Mouse (Mus musculus) cerebellum, postnatal 10 days (tissue): ENCODE measurements around the gene Cep131.

Source experiments
- DNase-seq, 2 experiments: peaks; one replicate each; pipeline ENCODE4 v3.0.0; 2021; ENCODE audit warnings: mixed read lengths in 2 of 2

Gene Cep131

GRCm38 (mm10) chr11:120092817-120093591 lies 6.4 kb upstream of the Cep131 start:
- DNase-seq = peak in 1 of 2 experiments; percentile 54

GRCm38 (mm10) chr11:120090661-120091060 lies 4.0 kb upstream of the Cep131 start:
- DNase-seq = no peak

- peak; percentile 68 to 69 for DNase-seq
These were observed 568 bp downstream of the Cep131 start for GRCm38 (mm10) chr11:120085891-120086627.

- DNase-seq = no peak
These were observed 6.3 kb downstream of the Cep131 start for GRCm38 (mm10) chr11:120080282-120080681.

GRCm38 (mm10) chr11:120076191-120076590 lies 10.4 kb downstream of the Cep131 start:
- DNase-seq = no peak

GRCm38 (mm10) chr11:120072986-120073647 lies 13.5 kb downstream of the Cep131 start:
- no peak for DNase-seq

- DNase-seq = no peak
These were observed 14.8 kb downstream of the Cep131 start for GRCm38 (mm10) chr11:120071731-120072320.

GRCm38 (mm10) chr11:120071065-120071464 lies 15.6 kb downstream of the Cep131 start:
- DNase-seq = no peak

- DNase-seq = no peak
These were observed 16.2 kb downstream of the Cep131 start for GRCm38 (mm10) chr11:120070286-120070930.

GRCm38 (mm10) chr11:120069261-120069660 lies 17.4 kb downstream of the Cep131 start:
- no peak for DNase-seq

GRCm38 (mm10) chr11:120067834-120068233 lies 18.8 kb downstream of the Cep131 start:
- no peak for DNase-seq

GRCm38 (mm10) chr11:120065291-120065690 lies 21.3 kb downstream of the Cep131 start:
- peak; percentile 87 to 89 for DNase-seq

GRCm38 (mm10) chr11:120064668-120065040 lies 22.0 kb downstream of the Cep131 start:
- DNase-seq = peak in 1 of 2 experiments; percentile 39

- peak; percentile 45 to 62 for DNase-seq
These were observed 22.5 kb downstream of the Cep131 start for GRCm38 (mm10) chr11:120064006-120064667.

- DNase-seq = peak in 1 of 2 experiments; percentile 5
These were observed 23.3 kb downstream of the Cep131 start for GRCm38 (mm10) chr11:120063326-120063725.

- DNase-seq = peak; percentile 69 to 72
These were observed 26.0 kb downstream of the Cep131 start for GRCm38 (mm10) chr11:120060634-120061033.

- peak; percentile 70 to 73 for DNase-seq
These were observed 30.5 kb downstream of the Cep131 start for GRCm38 (mm10) chr11:120055953-120056732.

- no peak for DNase-seq
These were observed 32.8 kb downstream of the Cep131 start for GRCm38 (mm10) chr11:120053846-120054245.

- no peak for DNase-seq
These were observed 34.4 kb downstream of the Cep131 start for GRCm38 (mm10) chr11:120052274-120052673.

- DNase-seq = peak; percentile 86 to 91
These were observed 35.4 kb downstream of the Cep131 start for GRCm38 (mm10) chr11:120051124-120051811.
